Mouse (Mus musculus): ENCODE data around the gene Smyd4.

The Smyd4 gene

GRCm38 (mm10) chr11:75420810-75421374 lies 72.7 kb downstream of the Smyd4 start:
- in situ Hi-C loops (cut with MboI): no loop called here

GRCm38 (mm10) chr11:75421375-75422012 lies 73.3 kb downstream of the Smyd4 start:
- in situ Hi-C loops (cut with MboI): no loop called here

GRCm38 (mm10) chr11:75422013-75422792 lies 74.0 kb downstream of the Smyd4 start, which contains the start of gene Serpinf1:
TSS of gene Serpinf1 (minus strand) at chr11:75422701.
- in situ Hi-C loops (cut with MboI): no loop called here

GRCm38 (mm10) chr11:75423091-75423490 lies 74.9 kb downstream of the Smyd4 start:
- in situ Hi-C loops (cut with MboI): no loop called here

- in situ Hi-C loops (cut with MboI): no loop called here
Measured at GRCm38 (mm10) chr11:75424033-75424432, 75.8 kb downstream of the Smyd4 start.

- in situ Hi-C loops (cut with MboI): no loop called here
Measured at GRCm38 (mm10) chr11:75424459-75424858, 76.2 kb downstream of the Smyd4 start.

- in situ Hi-C loops (cut with MboI): no loop called here
Measured at GRCm38 (mm10) chr11:75429019-75429705, 80.9 kb downstream of the Smyd4 start.

GRCm38 (mm10) chr11:75431307-75431706 lies 83.1 kb downstream of the Smyd4 start:
- in situ Hi-C loops (cut with MboI): no loop called here

GRCm38 (mm10) chr11:75434138-75434537 lies 85.9 kb downstream of the Smyd4 start:
- in situ Hi-C loops (cut with MboI): no loop called here

- in situ Hi-C loops (cut with MboI): no loop called here
Measured at GRCm38 (mm10) chr11:75438194-75438593, 90.0 kb downstream of the Smyd4 start.

GRCm38 (mm10) chr11:75438804-75439203 lies 90.6 kb downstream of the Smyd4 start:
- in situ Hi-C loops (cut with MboI): no loop called here

GRCm38 (mm10) chr11:75439363-75439762 lies 91.1 kb downstream of the Smyd4 start, which contains the start of gene Serpinf2:
TSS of gene Serpinf2 (minus strand) at chr11:75439591.
- in situ Hi-C loops (cut with MboI): no loop called here

GRCm38 (mm10) chr11:75439951-75440350 lies 91.7 kb downstream of the Smyd4 start:
- in situ Hi-C loops (cut with MboI): no loop called here

- in situ Hi-C loops (cut with MboI): no loop called here
Measured at GRCm38 (mm10) chr11:75441034-75441433, 92.8 kb downstream of the Smyd4 start.

- in situ Hi-C loops (cut with MboI): no loop called here
Measured at GRCm38 (mm10) chr11:75441601-75442000, 93.4 kb downstream of the Smyd4 start.

GRCm38 (mm10) chr11:75443711-75444110 lies 95.5 kb downstream of the Smyd4 start:
- in situ Hi-C loops (cut with MboI): no loop called here

GRCm38 (mm10) chr11:75448575-75448974 lies 100.3 kb downstream of the Smyd4 start:
- in situ Hi-C loops (cut with MboI): no loop called here

GRCm38 (mm10) chr11:75449695-75450094 lies 101.5 kb downstream of the Smyd4 start:
- in situ Hi-C loops (cut with MboI): no loop called here

GRCm38 (mm10) chr11:75450304-75450908 lies 102.2 kb downstream of the Smyd4 start:
- in situ Hi-C loops (cut with MboI): no loop called here

- in situ Hi-C loops (cut with MboI): no loop called here
Measured at GRCm38 (mm10) chr11:75450936-75451335, 102.7 kb downstream of the Smyd4 start.

GRCm38 (mm10) chr11:75452081-75452480 lies 103.8 kb downstream of the Smyd4 start:
- in situ Hi-C loops (cut with MboI): no loop called here

Data from mature B cell (primary cell).